Mouse (Mus musculus) stomach, embryonic 14.5 days (tissue): Measurements from ENCODE around the gene Klf11. TPM values are rescaled to one million over a fixed set of nuclear protein-coding genes. Genes with fewer than 3 reads are reported as not detected.
"Not testable (repeated sequence)": the region's sequence is repeated elsewhere in the genome, so short reads cannot be mapped to it uniquely, and the experiment has no call there.

ENCODE experiments used
- ATAC-seq: fragments of 200-750 bp; cut with Nextera tagmentation; 2 replicates; pipeline ENCODE4 v1.8.0; 2017; ENCODE audit warnings: low read depth, moderate TSS enrichment; ENCODE audit not compliant: insufficient number of reproducible peaks, insufficient read depth, low FRiP score
- H3K27ac ChIP-seq: fragments of 300-500 bp; sonication (generic); 2 replicates; pipeline ENCODE4 v1.5.1; 2014; ENCODE audit warnings: mild to moderate bottlenecking, low read length, moderate library complexity, mixed read lengths
- H3K27me3 ChIP-seq: fragments of 300-500 bp; sonication (generic); 2 replicates; pipeline ENCODE4 v1.6.1; 2014; ENCODE audit warnings: low read length, control low read depth, mixed read lengths; ENCODE audit not compliant: control insufficient read depth, insufficient read depth
- H3K36me3 ChIP-seq: fragments of 300-500 bp; sonication (generic); 2 replicates; pipeline ENCODE4 v1.6.1; 2014; ENCODE audit warnings: mild to moderate bottlenecking, control low read depth, low read length, moderate library complexity, mixed read lengths; ENCODE audit not compliant: control insufficient read depth, insufficient read depth
- H3K4me1 ChIP-seq: fragments of 300-500 bp; sonication (generic); 2 replicates; pipeline ENCODE4 v1.6.1; 2014; ENCODE audit warnings: low read length, control low read depth, mixed read lengths; ENCODE audit not compliant: control insufficient read depth, insufficient read depth
- H3K4me2 ChIP-seq: fragments of 300-500 bp; sonication (generic); replicated peaks from 2 replicates; pipeline ENCODE4 v1.6.1; 2014; ENCODE audit warnings: low read depth, low read length, control low read depth
- H3K4me3 ChIP-seq: fragments of 300-500 bp; sonication (generic); 2 replicates; pipeline ENCODE4 v1.5.1; 2014; ENCODE audit warnings: low read depth, low read length, control low read depth
- H3K9ac ChIP-seq: fragments of 300-500 bp; sonication (generic); replicated peaks from 2 replicates; pipeline ENCODE4 v1.6.1; 2014; ENCODE audit warnings: low read depth, mild to moderate bottlenecking, control low read depth, low read length, moderate library complexity, mixed read lengths
- H3K9me3 ChIP-seq: fragments of 300-500 bp; sonication (generic); 2 replicates; pipeline ENCODE4 v1.6.1; 2016; ENCODE audit warnings: low read depth, low read length, control low read depth; ENCODE audit not compliant: control insufficient read depth
- WGBS: fragments of 180-500 bp; shearing (Covaris S2); extraction: QIAGEN DNeasy Blood & Tissue Kit; methylation state at CpG from one replicate; pipeline ENCODE4 v1.1.7; 2014; 5-methylcytosine and 5-hydroxymethylcytosine counted together
- polyA plus RNA-seq: library from polyadenylated mRNA; unstranded; fragments of >200 nt; fragmentation: Nextera tagmentation; extraction: Ambion mirVana; gene quantifications from 2 replicates; pipeline ENCODE4 v1.2.1, GENCODE M21; 2014

Gene Klf11
- polyA plus RNA-seq, 1 experiment from 2014 or later, result 14.3 TPM

- Histone ChIP-seq H3K4me2 (no peak overlapping the region), H3K27ac (no peak overlapping the region), H3K4me3 (no peak overlapping the region), H3K9me3 (no peaks in the 10 kb centered on the region), H3K4me1 (no peaks in the 10 kb centered on the region), H3K36me3 (no peaks in the 10 kb centered on the region), H3K27me3 (no peaks in the 10 kb centered on the region), H3K9ac (no peak overlapping the region)
- no peak for ATAC-seq
- 90% methylated on average over 5 of the region's 5 CpGs for WGBS
These were observed 24.7 kb upstream of the Klf11 start for GRCm38 (mm10) chr12:24626401-24626800.

- Histone ChIP-seq H3K27ac (no peak overlapping the region), H3K9ac (no peak overlapping the region), H3K9me3 (no peaks in the 10 kb centered on the region), H3K4me3 (no peak overlapping the region), H3K4me2 (no peak overlapping the region), H3K36me3 (no peaks in the 10 kb centered on the region), H3K27me3 (no peaks in the 10 kb centered on the region), H3K4me1 (no peaks in the 10 kb centered on the region)
- no peak for ATAC-seq
- WGBS, result 51% methylated on average over 3 of the region's 3 CpGs
These were observed 23.9 kb upstream of the Klf11 start for GRCm38 (mm10) chr12:24627215-24627614.

- Histone ChIP-seq H3K27ac (no peak overlapping the region), H3K27me3 (no peaks in the 10 kb centered on the region), H3K9me3 (no peaks in the 10 kb centered on the region), H3K9ac (no peak overlapping the region), H3K36me3 (no peaks in the 10 kb centered on the region), H3K4me1 (no peaks in the 10 kb centered on the region), H3K4me2 (no peak overlapping the region), H3K4me3 (no peak overlapping the region)
- WGBS, result 91% methylated on average over 1 of the region's 1 CpGs
- ATAC-seq, result no peak
These were observed 20.9 kb upstream of the Klf11 start for GRCm38 (mm10) chr12:24630220-24630619.

GRCm38 (mm10) chr12:24632404-24632803, 18.7 kb upstream of the Klf11 start:
- WGBS, result 59% methylated on average over 4 of the region's 4 CpGs
- no peaks in the 10 kb centered on the region for H3K9me3 ChIP-seq

GRCm38 (mm10) chr12:24633753-24634191, 17.3 kb upstream of the Klf11 start:
- ATAC-seq, result no peak
- no peak overlapping the region for H3K9ac ChIP-seq
- no peak overlapping the region for H3K4me2 ChIP-seq
- no peak overlapping the region for H3K27ac ChIP-seq
- H3K27me3 ChIP-seq, result no peaks in the 10 kb centered on the region
- H3K4me1 ChIP-seq, result no peaks in the 10 kb centered on the region
- H3K4me3 ChIP-seq, result no peak overlapping the region
- 55% methylated on average over 1 of the region's 1 CpGs for WGBS
- H3K36me3 ChIP-seq, result no peaks in the 10 kb centered on the region
- H3K9me3 ChIP-seq, result no peaks in the 10 kb centered on the region

More at GRCm38 (mm10) chr12:24632404-24632803, 18.7 kb upstream of the Klf11 start:
- Histone ChIP-seq H3K4me1 (no peaks in the 10 kb centered on the region), H3K27ac (no peak overlapping the region), H3K27me3 (no peaks in the 10 kb centered on the region), H3K36me3 (no peaks in the 10 kb centered on the region), H3K4me2 (no peak overlapping the region), H3K4me3 (no peak overlapping the region), H3K9ac (no peak overlapping the region)
- no peak for ATAC-seq

GRCm38 (mm10) chr12:24634212-24634611, 16.9 kb upstream of the Klf11 start:
- no peak for ATAC-seq
- no peak overlapping the region for H3K27ac ChIP-seq
- H3K9me3 ChIP-seq, result no peaks in the 10 kb centered on the region
- no peaks in the 10 kb centered on the region for H3K27me3 ChIP-seq
- 72% methylated on average over 4 of the region's 4 CpGs for WGBS
- H3K4me2 ChIP-seq, result no peak overlapping the region
- no peaks in the 10 kb centered on the region for H3K36me3 ChIP-seq
- H3K4me3 ChIP-seq, result no peak overlapping the region
- no peak overlapping the region for H3K9ac ChIP-seq
- H3K4me1 ChIP-seq, result no peaks in the 10 kb centered on the region

- ATAC-seq, result no peak
- H3K4me3 ChIP-seq, result no peak overlapping the region
- H3K9ac ChIP-seq, result no peak overlapping the region
- H3K4me2 ChIP-seq, result no peak overlapping the region
- H3K36me3 ChIP-seq, result no peaks in the 10 kb centered on the region
- WGBS, result 83% methylated on average over 3 of the region's 3 CpGs
- no peaks in the 10 kb centered on the region for H3K27me3 ChIP-seq
- no peaks in the 10 kb centered on the region for H3K4me1 ChIP-seq
- H3K9me3 ChIP-seq, result no peaks in the 10 kb centered on the region
- no peak overlapping the region for H3K27ac ChIP-seq
These were observed 16.4 kb upstream of the Klf11 start for GRCm38 (mm10) chr12:24634648-24635047.

- H3K9me3 ChIP-seq, ATAC-seq, H3K4me3 ChIP-seq, H3K27me3 ChIP-seq, H3K27ac ChIP-seq, H3K4me2 ChIP-seq, H3K36me3 ChIP-seq, H3K9ac ChIP-seq, H3K4me1 ChIP-seq: not testable (repeated sequence)
- WGBS, result 97% methylated on average over 10 of the region's 10 CpGs
These were observed 12.3 kb upstream of the Klf11 start for GRCm38 (mm10) chr12:24638787-24639186.

GRCm38 (mm10) chr12:24642370-24642802, 8.7 kb upstream of the Klf11 start:
- Histone ChIP-seq H3K4me3 (no peak overlapping the region), H3K4me1 (0 out of 2 replicates have a peak, but pooled peaks cover 4% of the 10 kb centered on the region), H3K27me3 (no peaks in the 10 kb centered on the region), H3K4me2 (no peak overlapping the region), H3K9me3 (no peaks in the 10 kb centered on the region), H3K36me3 (no peaks in the 10 kb centered on the region), H3K9ac (no peak overlapping the region), H3K27ac (no peak overlapping the region)
- 62% methylated on average over 4 of the region's 4 CpGs for WGBS
- ATAC-seq, result no peak
